Mouse (Mus musculus) lung, embryonic 15.5 days (tissue): ENCODE results near the gene Foxf1. TPM values are rescaled to one million over a fixed set of nuclear protein-coding genes. Genes with fewer than 3 reads are reported as not detected.

Experiments
- microRNA-seq: library from miRNA; unstranded; fragments of <30 nt; microRNA quantifications from one replicate; pipeline ENCODE4, GENCODE M21; 2016
- polyA plus RNA-seq: library from polyadenylated mRNA; unstranded; fragments of >200 nt; fragmentation: Nextera tagmentation; extraction: Ambion mirVana; gene quantifications from 2 replicates; pipeline ENCODE4 v1.2.1, GENCODE M21; 2015

Foxf1 gene
- polyA plus RNA-seq, 1 experiment from 2014 or later, result 151 TPM

Small RNAs within 50 kb of the gene (microRNA-seq; reads per million reads assigned to microRNA genes)
- not detected for gene Gm27530

Other genes with a start within 250 kb of the Foxf1 start
- 60.2 and 60.8 TPM in 2 replicates for gene Mthfsd, start 24.0 kb downstream of the Foxf1 start, polyA plus RNA-seq
- gene Foxc2, start 31.8 kb downstream of the Foxf1 start, polyA plus RNA-seq, result 2.1 and 2.3 TPM in 2 replicates
- 6.8 and 8.5 TPM in 2 replicates for gene Foxl1, start 43.6 kb downstream of the Foxf1 start, polyA plus RNA-seq